ENCODE assay signal across 8 mouse cellular contexts in genomic region chr5:21053571-21054307, GRCm38 (mm10). TPM values are rescaled to one million over a fixed set of nuclear protein-coding genes. Genes with fewer than 3 reads are reported as not detected.
DNase-seq lines count a peak whose midpoint lies in the region; ATAC-seq and TF ChIP-seq lines count a peak whose summit lies in the region.

No protein-coding gene starts in this region.

- 37% methylated on average over 3 of the region's 3 CpGs for WGBS in cerebellum, adult 2 months
- WGBS in heart, embryonic 16.5 days, result 39% methylated on average over 3 of the region's 3 CpGs
- 17% methylated on average over 3 of the region's 3 CpGs for WGBS in liver, embryonic 15.5 days (ENCODE audit: insufficient replicate concordance)

- H3K4me3 ChIP-seq in cerebellum, adult 2 months (replicated peaks; ENCODE audit: insufficient read depth, low read depth, low read length), result peak overlapping the region; percentile 83
- peak overlapping the region; percentile 96; the same call in 1 of the 2 replicates for H3K4me3 ChIP-seq in ES-Bruce4 (ENCODE audit: low read depth, low read length)
- H3K4me3 ChIP-seq in heart, embryonic 16.5 days (ENCODE audit: low read length), result peak overlapping the region; percentile 76
- peak overlapping the region; percentile 90 for H3K4me3 ChIP-seq in liver, embryonic 15.5 days (replicated peaks)

- H3K4me2 ChIP-seq in heart, embryonic 16.5 days (ENCODE audit: low read depth, low read length), result peak overlapping the region; percentile 66
- peak overlapping the region; percentile 84 for H3K4me2 ChIP-seq in liver, embryonic 15.5 days

- no peak for ATAC-seq in heart, embryonic 16.5 days (replicated peaks; ENCODE audit: extremely low read depth, insufficient read depth, low FRiP score)
- no peak for ATAC-seq in liver, embryonic 15.5 days (ENCODE audit: insufficient read depth)
- no peak for ATAC-seq in activated CD4-positive, CD25-positive, alpha-beta regulatory T cell, adult 4 months

- no peak for TF ChIP-seq POLR2A in cerebellum, adult 2 months (IDR thresholded peaks at IDR 0.05; ENCODE audit: borderline replicate concordance, insufficient read depth, low read length)
- TF ChIP-seq POLR2A in ES-Bruce4 (IDR thresholded peaks at IDR 0.05; ENCODE audit: insufficient read depth, low read length), result no peak

- no peaks in the 10 kb centered on the region for H3K27me3 ChIP-seq in cerebellum, adult 2 months (ENCODE audit: control insufficient read depth, insufficient read depth, low read length)
- no peaks in the 10 kb centered on the region for H3K27me3 ChIP-seq in ES-Bruce4 (ENCODE audit: control insufficient read depth, insufficient read depth, low read length, poor library complexity, severe bottlenecking)
- H3K27me3 ChIP-seq in heart, embryonic 16.5 days (ENCODE audit: control insufficient read depth, insufficient read depth, low read length), result no peaks in the 10 kb centered on the region
- H3K27me3 ChIP-seq in liver, embryonic 15.5 days, result no peaks in the 10 kb centered on the region

- H3K27ac ChIP-seq in cerebellum, adult 2 months (ENCODE audit: insufficient read depth, low read length), result no peak overlapping the region
- no peak overlapping the region for H3K27ac ChIP-seq in ES-Bruce4 (ENCODE audit: insufficient read depth, low read length)
- H3K27ac ChIP-seq in heart, embryonic 16.5 days (ENCODE audit: low read length), result peak overlapping the region; percentile 63; the same call in 1 of the 2 replicates
- H3K27ac ChIP-seq in liver, embryonic 15.5 days (replicated peaks), result peak overlapping the region; percentile 97

- peaks cover 5% of the 10 kb centered on the region for H3K4me1 ChIP-seq in cerebellum, adult 2 months (ENCODE audit: control insufficient read depth, insufficient read depth, low read length)
- H3K4me1 ChIP-seq in ES-Bruce4 (ENCODE audit: control insufficient read depth, insufficient read depth, low read length), result peaks cover 2% of the 10 kb centered on the region
- H3K4me1 ChIP-seq in heart, embryonic 16.5 days (ENCODE audit: control insufficient read depth, insufficient read depth, low read length), result peaks cover 18% of the 10 kb centered on the region
- H3K4me1 ChIP-seq in liver, embryonic 15.5 days (replicated peaks), result peaks cover 56% of the 10 kb centered on the region

- TF ChIP-seq EP300 in ES-Bruce4 (IDR thresholded peaks at IDR 0.05; ENCODE audit: insufficient read depth, low read depth, low read length), result no peak

- peak overlapping the region; percentile 87; the same call in 1 of the 2 replicates for H3K9ac ChIP-seq in ES-Bruce4 (ENCODE audit: low read depth, poor library complexity, severe bottlenecking)
- peak overlapping the region; percentile 86; the same call in 1 of the 2 replicates for H3K9ac ChIP-seq in heart, embryonic 16.5 days (ENCODE audit: low read length)
- peak overlapping the region; percentile 31 for H3K9ac ChIP-seq in liver, embryonic 15.5 days

- no peak for DNase-seq in cerebellum, adult 2 months
- DNase-seq in cerebellum, adult 9-10 months, result no peak
- DNase-seq in left cerebral cortex, adult 9 months (ENCODE audit: low spot score in 2 of 2), result no peak
- DNase-seq in retina, postnatal 1 day, result no peak

- no peaks in the 10 kb centered on the region for H3K36me3 ChIP-seq in ES-Bruce4 (ENCODE audit: control insufficient read depth, insufficient read depth, low read length, poor library complexity, severe bottlenecking)
- no peaks in the 10 kb centered on the region for H3K36me3 ChIP-seq in heart, embryonic 16.5 days (ENCODE audit: control insufficient read depth, insufficient read depth)
- no peaks in the 10 kb centered on the region for H3K36me3 ChIP-seq in liver, embryonic 15.5 days (replicated peaks)

- H3K9me3 ChIP-seq in ES-Bruce4 (replicated peaks; ENCODE audit: control insufficient read depth, insufficient read depth, low read length, poor library complexity, severe bottlenecking), result no peaks in the 10 kb centered on the region
- no peaks in the 10 kb centered on the region for H3K9me3 ChIP-seq in heart, embryonic 16.5 days (replicated peaks; ENCODE audit: control insufficient read depth, low read length)
- no peaks in the 10 kb centered on the region for H3K9me3 ChIP-seq in liver, embryonic 15.5 days (replicated peaks)

- TF ChIP-seq CTCF in cerebellum, adult 2 months (IDR thresholded peaks at IDR 0.05; ENCODE audit: borderline replicate concordance, insufficient read depth, low read depth, low read length), result no peak
- no peak for TF ChIP-seq CTCF in ES-Bruce4 (IDR thresholded peaks at IDR 0.05; ENCODE audit: low read depth, low read length)

RNA-seq across cellular contexts. Expression of gene Ptpn12, which starts 2.0 kb away (rescaled TPM):
- polyA plus RNA-seq in cerebellum, adult 2 months (2012; rRNA removed), result 48.5 and 52.1 TPM in 2 replicates
- 42.7 and 58.7 TPM in 2 replicates for polyA plus RNA-seq in ES-Bruce4 (2011; ENCODE audit: insufficient read depth, insufficient read length, low read depth, missing spikeins)
- polyA plus RNA-seq in heart, embryonic 16.5 days (2015; fragmentation: Nextera tagmentation; extraction: Ambion mirVana), result 16.3 and 19.1 TPM in 2 replicates
- polyA plus RNA-seq in liver, embryonic 15.5 days (2015; fragmentation: Nextera tagmentation; extraction: Ambion mirVana), result 10.7 and 10.9 TPM in 2 replicates
- 10 to 100 TPM; 10.7 to 11.1 TPM for polyA plus RNA-seq in activated CD4-positive, CD25-positive, alpha-beta regulatory T cell, adult 4 months (2017; shearing (Covaris generic))

Comparison
In these comparisons a context has a peak if more than half of its experiments do, and no peak if none do; other contexts are left out.
1. H3K27ac ChIP-seq: peak in heart, embryonic 16.5 days (single experiment) and liver, embryonic 15.5 days (single experiment); none in cerebellum, adult 2 months (single experiment) and ES-Bruce4 (single experiment).
2. H3K9ac ChIP-seq: peak in every context shown above with its lines; median percentile 87 in ES-Bruce4; 86 in heart, embryonic 16.5 days; 31 in liver, embryonic 15.5 days.
3. Peak in every context shown above with its lines, with median percentiles within 50 percentile points of each other: H3K4me3 ChIP-seq.